Mouse (Mus musculus) heart, embryonic 14.5 days (tissue): ENCODE measurements around the gene Nos3. TPM values are rescaled to one million over a fixed set of nuclear protein-coding genes. Genes with fewer than 3 reads are reported as not detected.
A peak's percentile ranks its signal among the peaks of the same experiment; 100 is the strongest.

Experiments
- ATAC-seq: fragments of 200-750 bp; cut with Nextera tagmentation; 2 replicates; pipeline ENCODE4 v1.8.0; 2017; ENCODE audit warnings: low read depth, moderate TSS enrichment; ENCODE audit not compliant: insufficient number of reproducible peaks, insufficient read depth, low FRiP score
- H3K27ac ChIP-seq, 2 experiments: fragments of 200-500 bp in 1 of 2; fragments of 300-500 bp in 1 of 2; sonication (generic) in 1 of 2; replicated peaks in 1 of 2; 2 replicates each; pipeline ENCODE4 v1.5.1; 2012 to 2014; ENCODE audit warnings: low read depth in 2 of 2, low read length in 2 of 2, control low read depth in 1 of 2, mild to moderate bottlenecking in 1 of 2, mixed read lengths in 1 of 2; ENCODE audit not compliant: control insufficient read depth in 1 of 2, insufficient read depth in 1 of 2
- H3K27me3 ChIP-seq: fragments of 300-500 bp; sonication (generic); 2 replicates; pipeline ENCODE4 v1.6.1; 2014; ENCODE audit warnings: mild to moderate bottlenecking, low read length, control low read depth; ENCODE audit not compliant: control insufficient read depth, insufficient read depth
- H3K36me3 ChIP-seq: fragments of 300-500 bp; sonication (generic); 2 replicates; pipeline ENCODE4 v1.6.1; 2014; ENCODE audit warnings: mild to moderate bottlenecking, control low read depth, low read length, mixed read lengths; ENCODE audit not compliant: control insufficient read depth, insufficient read depth
- H3K4me1 ChIP-seq, 2 experiments: fragments of 200-500 bp in 1 of 2; fragments of 300-500 bp in 1 of 2; sonication (generic) in 1 of 2; 2 replicates each; pipeline ENCODE4 v1.6.1; 2012 to 2014; ENCODE audit warnings: low read length in 2 of 2, control low read depth in 1 of 2, mixed read lengths in 1 of 2; ENCODE audit not compliant: control insufficient read depth in 2 of 2, insufficient read depth in 2 of 2
- H3K4me2 ChIP-seq: fragments of 300-500 bp; sonication (generic); 2 replicates; pipeline ENCODE4 v1.6.1; 2014; ENCODE audit warnings: mild to moderate bottlenecking, low read length
- H3K4me3 ChIP-seq, 2 experiments: fragments of 200-500 bp in 1 of 2; fragments of 300-500 bp in 1 of 2; sonication (generic) in 1 of 2; 2 replicates each; pipeline ENCODE4 v1.5.1; 2012 to 2014; ENCODE audit warnings: low read length in 2 of 2, mild to moderate bottlenecking in 2 of 2, control low read depth in 1 of 2, low read depth in 1 of 2, moderate library complexity in 1 of 2; ENCODE audit not compliant: control insufficient read depth in 1 of 2, insufficient read depth in 1 of 2
- H3K9ac ChIP-seq: fragments of 300-500 bp; sonication (generic); 2 replicates; pipeline ENCODE4 v1.6.1; 2014; ENCODE audit warnings: mild to moderate bottlenecking, low read length
- H3K9me3 ChIP-seq: fragments of 300-500 bp; sonication (generic); 2 replicates; pipeline ENCODE4 v1.6.1; 2016; ENCODE audit warnings: low read length, control low read depth; ENCODE audit not compliant: control insufficient read depth
- WGBS: fragments of 180-500 bp; shearing (Covaris S2); extraction: QIAGEN DNeasy Blood & Tissue Kit; methylation state at CpG from one replicate; pipeline ENCODE4 v1.1.7; 2014; 5-methylcytosine and 5-hydroxymethylcytosine counted together
- polyA plus RNA-seq: library from polyadenylated mRNA; unstranded; fragments of >200 nt; fragmentation: Nextera tagmentation; extraction: Ambion mirVana; gene quantifications from 2 replicates; pipeline ENCODE4 v1.2.1, GENCODE M21; 2014

Gene Nos3
- polyA plus RNA-seq, 1 experiment from 2014 or later, result 27.7 TPM

- no peak overlapping the region for H3K4me3 ChIP-seq
- no peaks in the 10 kb centered on the region for H3K9me3 ChIP-seq
- no peak for ATAC-seq
Observed at GRCm38 (mm10) chr5:24346313-24346712, 18.3 kb upstream of the Nos3 start.

GRCm38 (mm10) chr5:24347186-24347875 is 17.3 kb upstream of the Nos3 start:
- 47% methylated on average over 7 of the region's 7 CpGs for WGBS
- no peak overlapping the region for H3K9ac ChIP-seq
- ATAC-seq, result no peak
- no peak overlapping the region for H3K27ac ChIP-seq
- no peak overlapping the region for H3K4me3 ChIP-seq
- H3K4me2 ChIP-seq, result peak overlapping the region; percentile 94
- H3K4me1 ChIP-seq, result peaks cover 50 to 66% of the 10 kb centered on the region in 2 experiments
- H3K27me3 ChIP-seq, result no peaks in the 10 kb centered on the region
- H3K9me3 ChIP-seq, result no peaks in the 10 kb centered on the region
- peaks cover 48% of the 10 kb centered on the region for H3K36me3 ChIP-seq

More at GRCm38 (mm10) chr5:24346313-24346712, 18.3 kb upstream of the Nos3 start:
- no peaks in the 10 kb centered on the region for H3K27me3 ChIP-seq
- H3K36me3 ChIP-seq, result peaks cover 51% of the 10 kb centered on the region
- H3K4me2 ChIP-seq, result no peak overlapping the region
- no peak overlapping the region for H3K27ac ChIP-seq
- H3K9ac ChIP-seq, result no peak overlapping the region
- H3K4me1 ChIP-seq, result peaks cover 54 to 77% of the 10 kb centered on the region in 2 experiments
- WGBS, result 63% methylated on average over 7 of the region's 7 CpGs

GRCm38 (mm10) chr5:24348128-24348527 is 16.5 kb upstream of the Nos3 start:
- no peak for ATAC-seq
- H3K27me3 ChIP-seq, result no peaks in the 10 kb centered on the region
- H3K9ac ChIP-seq, result peak overlapping the region; percentile 99
- under 1% methylated on average over 41 of the region's 41 CpGs for WGBS
- H3K4me2 ChIP-seq, result peak overlapping the region; percentile 94
- H3K4me3 ChIP-seq, result peak overlapping the region; percentile 79 to 86
- no peaks in the 10 kb centered on the region for H3K9me3 ChIP-seq
- H3K36me3 ChIP-seq, result peaks cover 45% of the 10 kb centered on the region
- H3K4me1 ChIP-seq, result peaks cover 47 to 64% of the 10 kb centered on the region in 2 experiments
- H3K27ac ChIP-seq, result peak overlapping the region; percentile 91 to 99

GRCm38 (mm10) chr5:24348546-24348945 is 16.1 kb upstream of the Nos3 start:
- H3K4me2 ChIP-seq, result peak overlapping the region; percentile 94
- peak overlapping the region; percentile 99 for H3K9ac ChIP-seq
- H3K4me3 ChIP-seq, result peak overlapping the region; percentile 79 to 86
- H3K27me3 ChIP-seq, result no peaks in the 10 kb centered on the region
- WGBS, result 1% methylated on average over 30 of the region's 30 CpGs
- ATAC-seq, result 0 out of 2 replicates have a peak, but pooled peaks have one; percentile 4
- peak overlapping the region; percentile 91 to 99 for H3K27ac ChIP-seq
- no peaks in the 10 kb centered on the region for H3K9me3 ChIP-seq
- H3K4me1 ChIP-seq, result peaks cover 46 to 64% of the 10 kb centered on the region in 2 experiments
- peaks cover 41% of the 10 kb centered on the region for H3K36me3 ChIP-seq

- Histone ChIP-seq H3K36me3 (peaks cover 30% of the 10 kb centered on the region), H3K4me1 (peaks cover 43 to 61% of the 10 kb centered on the region in 2 experiments), H3K27ac (peak overlapping the region; percentile 91 to 99), H3K4me3 (peak overlapping the region; percentile 79 to 86), H3K9me3 (no peaks in the 10 kb centered on the region), H3K4me2 (peak overlapping the region; percentile 94), H3K27me3 (no peaks in the 10 kb centered on the region), H3K9ac (peak overlapping the region; percentile 99)
- no peak for ATAC-seq
- 18% methylated on average over 3 of the region's 3 CpGs for WGBS
Observed at GRCm38 (mm10) chr5:24350073-24350472, 14.5 kb upstream of the Nos3 start.

- Histone ChIP-seq H3K36me3 (peaks cover 24% of the 10 kb centered on the region), H3K27me3 (no peaks in the 10 kb centered on the region), H3K9ac (peak overlapping the region; percentile 99), H3K4me3 (peak overlapping the region; percentile 79 to 86), H3K4me1 (peaks cover 38 to 55% of the 10 kb centered on the region in 2 experiments), H3K27ac (peak overlapping the region; percentile 91 to 99), H3K4me2 (peak overlapping the region; percentile 94), H3K9me3 (no peaks in the 10 kb centered on the region)
- WGBS, result 19% methylated on average over 15 of the region's 15 CpGs
- no peak for ATAC-seq
Observed at GRCm38 (mm10) chr5:24350531-24351250, 13.9 kb upstream of the Nos3 start.

GRCm38 (mm10) chr5:24351278-24351677 is 13.3 kb upstream of the Nos3 start, which contains the start of gene Kcnh2:
TSS of gene Kcnh2 (minus strand) at chr5:24351604.
- Histone ChIP-seq H3K4me3 (peak within 1 kb of the TSS; percentile 79 to 86), H3K9me3 (no peaks in the 10 kb centered on the region), H3K27ac (peak within 1 kb of the TSS; percentile 96 to 99), H3K4me2 (peak within 1 kb of the TSS; percentile 94), H3K27me3 (no peaks in the 10 kb centered on the region), H3K9ac (peak within 1 kb of the TSS; percentile 99), H3K36me3 (peaks cover 18% of the 10 kb centered on the region), H3K4me1 (peaks cover 38 to 50% of the 10 kb centered on the region in 2 experiments)
- no peak for ATAC-seq
- WGBS, result under 1% methylated on average over 31 of the region's 53 CpGs
